Mouse (Mus musculus) retina, postnatal 1 day (tissue): Measurements from ENCODE around the gene Vac14.

Source experiments
- DNase-seq: peaks from one replicate; pipeline ENCODE4 v3.0.0-alpha.2; 2012

Gene Vac14

GRCm38 (mm10) chr8:110718969-110719670 is 100.7 kb downstream of the Vac14 start:
- DNase-seq, result peak; percentile 43

- DNase-seq, result no peak
Measured at GRCm38 (mm10) chr8:110719898-110720653, 101.7 kb downstream of the Vac14 start.

- peak; percentile 94 for DNase-seq
Measured at GRCm38 (mm10) chr8:110720685-110721598, 102.6 kb downstream of the Vac14 start, which contains the start of gene Mtss1l. Gene Mtss1l, plus strand, starts transcription at chr8:110721476.

- peak; percentile 58 for DNase-seq
Measured at GRCm38 (mm10) chr8:110721606-110722413, 103.4 kb downstream of the Vac14 start.

GRCm38 (mm10) chr8:110722414-110723011 is 104.1 kb downstream of the Vac14 start:
- no peak for DNase-seq

GRCm38 (mm10) chr8:110724493-110724892 is 106.1 kb downstream of the Vac14 start:
- DNase-seq, result no peak

GRCm38 (mm10) chr8:110725084-110725838 is 106.9 kb downstream of the Vac14 start:
- peak; percentile 75 for DNase-seq

- DNase-seq, result peak; percentile 86
Measured at GRCm38 (mm10) chr8:110726893-110727292, 108.5 kb downstream of the Vac14 start.

- no peak for DNase-seq
Measured at GRCm38 (mm10) chr8:110731346-110731859, 113.0 kb downstream of the Vac14 start.

GRCm38 (mm10) chr8:110733036-110733435 is 114.7 kb downstream of the Vac14 start:
- DNase-seq, result no peak

- no peak for DNase-seq
Measured at GRCm38 (mm10) chr8:110738591-110739195, 120.3 kb downstream of the Vac14 start.

GRCm38 (mm10) chr8:110740629-110741175 is 122.3 kb downstream of the Vac14 start:
- no peak for DNase-seq

GRCm38 (mm10) chr8:110741816-110742451 is 123.5 kb downstream of the Vac14 start:
- DNase-seq, result no peak

GRCm38 (mm10) chr8:110742452-110742818 is 124.0 kb downstream of the Vac14 start:
- no peak for DNase-seq

- DNase-seq, result no peak
Measured at GRCm38 (mm10) chr8:110745162-110745561, 126.8 kb downstream of the Vac14 start.

GRCm38 (mm10) chr8:110746661-110747060 is 128.3 kb downstream of the Vac14 start:
- DNase-seq, result no peak

- peak; percentile 84 for DNase-seq
Measured at GRCm38 (mm10) chr8:110749500-110750170, 131.2 kb downstream of the Vac14 start.

- DNase-seq, result no peak
Measured at GRCm38 (mm10) chr8:110750269-110750668, 131.9 kb downstream of the Vac14 start.

- no peak for DNase-seq
Measured at GRCm38 (mm10) chr8:110751490-110751889, 133.1 kb downstream of the Vac14 start.
